Mouse (Mus musculus): ENCODE data around the gene Col4a4. TPM values are rescaled to one million over a fixed set of nuclear protein-coding genes. Genes with fewer than 3 reads are reported as not detected.

Gene Col4a4
- total RNA-seq, 1 experiment from 2014 or later, result not detected

DNA sequence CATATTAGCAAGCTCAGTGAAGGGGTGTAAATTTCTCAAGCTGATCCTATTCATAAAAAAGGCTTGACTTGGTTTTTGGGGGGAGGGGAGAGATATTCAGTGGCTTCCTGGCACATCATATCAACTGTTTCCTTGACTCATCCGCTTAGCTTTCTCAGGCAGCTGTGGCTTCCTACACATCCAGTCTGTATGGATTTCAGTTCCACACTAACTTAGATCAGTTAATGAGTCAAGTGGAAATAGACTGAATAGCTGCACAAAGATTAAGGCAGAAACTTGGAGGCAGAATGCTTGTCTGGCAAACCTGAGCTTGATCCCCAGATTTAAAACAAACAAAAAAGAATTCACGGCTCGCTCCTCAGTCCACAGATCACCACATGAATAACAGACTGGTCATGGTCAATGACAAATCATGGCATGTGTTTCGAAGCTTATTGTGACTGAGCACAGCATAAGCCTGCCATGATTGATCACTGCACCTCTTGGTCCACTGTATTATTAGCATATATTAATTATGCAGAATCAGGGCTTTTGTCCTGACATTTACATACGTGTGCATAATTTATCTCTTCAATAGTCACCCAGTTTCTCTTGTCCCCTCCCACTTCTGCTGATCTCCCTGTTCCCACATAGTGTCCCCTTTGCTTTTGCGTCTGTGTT is 50.0 kb downstream of the Col4a4 start:
- ATAC-seq (replicated peaks in 1 of 2; ENCODE audit: insufficient read depth in 1 of 2, low FRiP score in 2 of 2, low TSS enrichment in 1 of 2, low read depth in 1 of 2, poor library complexity in 2 of 2, severe bottlenecking in 2 of 2), result no peak

GRCm38 (mm10) chr1:82527931-82528330 is 58.7 kb downstream of the Col4a4 start:
- no peak for ATAC-seq (replicated peaks in 1 of 2; ENCODE audit: insufficient read depth in 1 of 2, low FRiP score in 2 of 2, low TSS enrichment in 1 of 2, low read depth in 1 of 2, poor library complexity in 2 of 2, severe bottlenecking in 2 of 2)

DNA sequence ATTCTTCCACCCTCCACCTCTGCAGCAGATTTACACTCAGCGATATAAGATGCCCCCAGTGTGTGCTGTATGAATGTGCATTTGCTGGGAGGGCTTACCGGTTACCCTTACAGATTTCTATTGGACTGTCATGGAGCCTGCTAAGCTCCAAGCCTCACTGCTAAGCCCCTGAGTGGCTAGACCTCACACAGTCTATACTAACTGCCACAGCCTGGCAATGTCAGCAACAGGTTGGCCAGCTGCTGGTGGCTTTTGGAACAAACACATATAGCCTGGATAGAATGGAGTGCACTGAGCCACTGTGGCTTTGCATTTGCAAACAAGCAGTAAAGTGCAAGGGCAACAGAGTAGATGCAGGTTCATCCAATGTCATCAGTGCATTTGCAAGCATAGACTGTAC is 94.7 kb downstream of the Col4a4 start:
- ATAC-seq (replicated peaks in 1 of 2; ENCODE audit: insufficient read depth in 1 of 2, low FRiP score in 2 of 2, low TSS enrichment in 1 of 2, low read depth in 1 of 2, poor library complexity in 2 of 2, severe bottlenecking in 2 of 2), result no peak

GRCm38 (mm10) chr1:82486371-82486770 is 100.3 kb downstream of the Col4a4 start:
- ATAC-seq (replicated peaks in 1 of 2; ENCODE audit: insufficient read depth in 1 of 2, low FRiP score in 2 of 2, low TSS enrichment in 1 of 2, low read depth in 1 of 2, poor library complexity in 2 of 2, severe bottlenecking in 2 of 2), result no peak

GRCm38 (mm10) chr1:82482371-82482770 is 104.3 kb downstream of the Col4a4 start:
- no peak for ATAC-seq (replicated peaks in 1 of 2; ENCODE audit: insufficient read depth in 1 of 2, low FRiP score in 2 of 2, low TSS enrichment in 1 of 2, low read depth in 1 of 2, poor library complexity in 2 of 2, severe bottlenecking in 2 of 2)

GRCm38 (mm10) chr1:82479696-82480487 is 106.8 kb downstream of the Col4a4 start:
- ATAC-seq (replicated peaks in 1 of 2; ENCODE audit: insufficient read depth in 1 of 2, low FRiP score in 2 of 2, low TSS enrichment in 1 of 2, low read depth in 1 of 2, poor library complexity in 2 of 2, severe bottlenecking in 2 of 2), result no peak

DNA sequence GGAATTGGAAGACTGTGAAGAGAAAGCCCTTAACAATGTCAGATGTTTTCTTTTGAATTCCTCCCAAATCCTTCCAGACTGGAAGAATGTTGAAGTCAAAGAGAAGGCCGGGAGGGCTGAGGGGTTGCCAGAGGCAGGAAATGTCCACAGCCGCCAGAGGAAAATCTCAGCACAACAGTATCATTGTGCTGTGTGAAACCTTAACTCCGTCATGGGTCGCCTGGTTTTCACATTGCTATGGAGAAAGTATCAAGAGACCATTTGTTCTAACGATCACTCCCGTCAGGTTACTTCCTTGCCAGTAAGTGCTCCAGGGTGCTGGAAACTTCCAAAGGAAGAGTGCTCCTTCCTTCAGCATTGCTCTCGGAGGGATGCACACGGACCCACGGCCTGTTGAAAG is 109.9 kb downstream of the Col4a4 start:
- ATAC-seq (replicated peaks in 1 of 2; ENCODE audit: insufficient read depth in 1 of 2, low FRiP score in 2 of 2, low TSS enrichment in 1 of 2, low read depth in 1 of 2, poor library complexity in 2 of 2, severe bottlenecking in 2 of 2), result no peak

DNA sequence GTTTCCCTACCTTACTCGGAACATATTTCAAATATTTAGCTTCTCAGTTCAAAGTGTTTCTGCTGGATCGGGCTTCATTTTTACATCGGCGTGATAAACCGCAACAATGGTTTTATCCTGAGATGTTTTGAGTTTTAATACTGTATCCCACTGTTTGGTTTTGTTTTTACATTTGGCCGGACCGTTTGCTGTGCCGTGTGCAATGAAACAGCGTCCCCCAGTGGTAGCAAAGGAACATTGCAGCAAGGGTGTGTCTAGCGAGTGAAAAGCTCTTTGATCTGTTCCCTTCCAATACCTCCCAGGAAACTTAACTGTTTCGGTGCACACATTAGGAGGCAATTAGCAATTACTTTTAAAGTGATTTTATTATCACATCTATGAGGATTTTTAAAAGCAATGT is 110.4 kb downstream of the Col4a4 start:
- no peak for ATAC-seq (replicated peaks in 1 of 2; ENCODE audit: insufficient read depth in 1 of 2, low FRiP score in 2 of 2, low TSS enrichment in 1 of 2, low read depth in 1 of 2, poor library complexity in 2 of 2, severe bottlenecking in 2 of 2)

DNA sequence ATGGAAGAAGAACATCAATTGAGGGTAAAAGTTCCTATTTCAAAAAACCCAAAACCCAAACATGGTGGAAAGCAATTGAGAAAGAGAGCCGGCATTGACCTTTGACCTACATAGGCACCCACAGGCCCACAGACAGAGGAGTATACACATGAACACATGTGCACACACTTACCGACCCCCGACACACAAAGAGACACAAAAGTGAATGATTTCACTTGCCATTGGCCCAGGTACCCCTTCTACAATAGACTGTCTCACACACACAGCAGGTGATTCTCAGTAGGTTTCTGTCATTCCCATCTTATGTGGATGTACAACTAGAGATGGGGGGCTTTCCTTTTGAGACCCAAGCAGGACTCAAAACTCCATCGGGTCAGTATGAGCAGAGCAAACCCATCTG is 110.8 kb downstream of the Col4a4 start:
- no peak for ATAC-seq (replicated peaks in 1 of 2; ENCODE audit: insufficient read depth in 1 of 2, low FRiP score in 2 of 2, low TSS enrichment in 1 of 2, low read depth in 1 of 2, poor library complexity in 2 of 2, severe bottlenecking in 2 of 2)

GRCm38 (mm10) chr1:82475254-82475653 is 111.4 kb downstream of the Col4a4 start:
- no peak for ATAC-seq (replicated peaks in 1 of 2; ENCODE audit: insufficient read depth in 1 of 2, low FRiP score in 2 of 2, low TSS enrichment in 1 of 2, low read depth in 1 of 2, poor library complexity in 2 of 2, severe bottlenecking in 2 of 2)

DNA sequence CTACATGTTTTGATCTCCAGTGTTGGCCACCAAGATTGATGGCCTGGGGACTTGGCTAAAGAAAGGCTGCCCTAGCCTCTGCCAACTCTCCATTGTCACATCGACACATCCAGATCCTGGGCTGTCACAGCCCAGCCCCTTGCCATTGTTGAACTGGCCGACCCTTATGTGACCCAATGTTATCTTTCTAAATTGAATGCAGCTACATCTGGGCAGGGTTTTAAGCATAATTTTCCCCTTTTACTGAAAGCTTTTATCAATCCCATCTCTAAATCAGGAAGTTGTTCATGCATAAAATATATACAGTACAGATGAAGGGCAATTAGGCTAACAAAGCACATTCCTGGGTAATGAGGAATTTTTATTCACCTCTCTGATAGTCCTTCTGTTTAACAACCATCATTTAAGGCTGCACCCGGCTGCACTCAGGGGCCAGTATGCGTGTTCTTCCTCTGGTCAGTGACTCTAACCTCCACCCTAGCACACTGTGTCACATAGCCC is 112.1 kb downstream of the Col4a4 start:
- ATAC-seq (replicated peaks in 1 of 2; ENCODE audit: insufficient read depth in 1 of 2, low FRiP score in 2 of 2, low TSS enrichment in 1 of 2, low read depth in 1 of 2, poor library complexity in 2 of 2, severe bottlenecking in 2 of 2), result no peak

DNA sequence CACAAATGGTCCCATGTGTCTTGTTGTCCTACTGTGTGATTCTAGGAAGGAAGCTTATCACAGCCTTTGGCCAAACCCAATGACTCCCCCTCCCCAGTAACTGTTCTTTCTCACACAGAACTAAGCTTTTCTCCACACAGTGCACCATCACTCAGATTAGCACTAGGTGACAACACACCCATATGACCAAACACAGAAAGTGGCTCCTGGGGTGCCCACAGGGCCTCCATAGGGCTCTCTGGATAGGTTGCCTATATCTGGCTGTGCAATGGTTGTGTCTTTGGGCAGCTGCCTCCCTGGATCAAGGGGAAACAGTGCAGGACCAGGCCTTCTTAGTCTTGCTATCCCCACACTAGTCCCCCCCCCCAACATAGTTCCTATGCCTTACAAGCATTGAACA is 113.2 kb downstream of the Col4a4 start:
- ATAC-seq (replicated peaks in 1 of 2; ENCODE audit: insufficient read depth in 1 of 2, low FRiP score in 2 of 2, low TSS enrichment in 1 of 2, low read depth in 1 of 2, poor library complexity in 2 of 2, severe bottlenecking in 2 of 2), result no peak

DNA sequence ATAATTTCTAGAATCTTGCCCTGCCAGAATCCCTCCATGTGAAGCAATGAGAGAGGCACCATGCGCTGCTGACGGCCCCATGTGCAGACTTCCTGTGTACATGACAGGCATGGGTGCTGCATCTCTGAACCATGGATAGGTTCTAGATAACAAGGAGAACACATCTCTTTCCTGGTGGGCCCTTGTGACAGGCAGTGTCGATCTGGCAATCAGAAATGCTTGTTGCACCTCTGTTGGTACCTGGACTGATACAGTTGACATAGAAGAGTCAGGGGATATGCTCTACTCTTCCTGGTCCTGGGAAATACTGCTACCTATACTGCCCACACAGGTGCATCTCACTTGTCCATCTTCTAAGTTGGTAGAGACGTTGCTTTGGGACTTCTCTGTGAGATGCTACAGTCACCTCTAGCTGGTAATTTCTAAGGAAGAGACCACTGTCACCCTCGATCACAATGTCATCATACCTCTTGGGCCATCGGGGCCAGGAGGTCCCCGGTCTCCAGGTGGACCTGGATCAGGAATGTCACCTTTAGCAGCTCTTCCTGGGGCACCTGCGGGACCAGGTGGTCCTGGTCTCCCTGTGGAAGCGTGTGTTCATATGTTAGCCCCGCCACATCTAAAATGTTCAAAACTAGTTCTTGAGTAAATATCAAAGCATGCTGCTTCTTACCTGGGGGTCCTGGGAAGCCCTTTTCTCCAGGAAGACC is 116.0 kb downstream of the Col4a4 start:
- no peak for ATAC-seq (replicated peaks in 1 of 2; ENCODE audit: insufficient read depth in 1 of 2, low FRiP score in 2 of 2, low TSS enrichment in 1 of 2, low read depth in 1 of 2, poor library complexity in 2 of 2, severe bottlenecking in 2 of 2)

DNA sequence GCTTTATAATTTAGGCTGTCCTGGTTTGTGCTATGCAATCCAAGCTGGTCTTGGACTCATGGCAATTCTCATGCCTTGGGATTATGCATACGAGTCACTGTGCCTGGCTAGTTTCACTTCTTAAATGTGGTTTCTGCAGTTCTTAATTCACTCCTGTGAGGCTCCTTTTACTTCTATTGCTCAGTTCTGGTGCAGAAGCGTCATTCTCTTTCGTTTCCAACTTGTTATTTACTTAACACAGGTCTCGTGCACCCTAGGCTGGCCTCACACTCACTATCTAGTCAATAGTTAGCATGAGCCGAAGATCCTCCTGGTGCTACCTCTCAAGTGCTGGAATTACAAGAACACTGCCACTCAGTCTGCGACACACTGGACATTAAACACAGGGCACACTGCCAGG is 117.8 kb downstream of the Col4a4 start:
- no peak for ATAC-seq (replicated peaks in 1 of 2; ENCODE audit: insufficient read depth in 1 of 2, low FRiP score in 2 of 2, low TSS enrichment in 1 of 2, low read depth in 1 of 2, poor library complexity in 2 of 2, severe bottlenecking in 2 of 2)

DNA sequence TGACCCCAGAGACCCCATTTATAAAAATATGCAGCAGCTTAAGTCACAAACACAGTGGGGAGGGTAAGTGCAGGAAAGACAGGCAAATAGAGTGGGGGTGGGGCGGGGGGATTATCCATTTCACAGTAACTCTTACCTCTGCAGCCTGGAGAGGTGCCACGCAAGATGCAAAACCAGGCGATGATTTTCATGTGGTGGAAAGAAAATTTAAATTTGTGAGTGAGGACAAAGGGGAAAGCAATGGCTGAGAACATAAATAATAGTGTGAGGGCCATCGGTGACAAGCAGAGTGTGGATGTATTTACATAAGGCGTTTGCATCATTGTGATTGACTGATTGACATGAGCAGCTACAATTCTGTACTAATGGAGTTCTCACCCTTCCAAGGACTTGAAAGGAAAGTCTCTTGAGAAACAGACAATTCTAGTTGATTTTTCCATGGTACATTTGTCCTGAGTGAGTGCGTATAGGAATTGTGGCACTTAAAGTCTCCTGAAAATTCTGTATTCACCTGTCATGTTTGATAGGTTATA is 121.3 kb downstream of the Col4a4 start:
- ATAC-seq (replicated peaks in 1 of 2; ENCODE audit: insufficient read depth in 1 of 2, low FRiP score in 2 of 2, low TSS enrichment in 1 of 2, low read depth in 1 of 2, poor library complexity in 2 of 2, severe bottlenecking in 2 of 2), result no peak

GRCm38 (mm10) chr1:82461041-82461440 is 125.6 kb downstream of the Col4a4 start:
- no peak for ATAC-seq (replicated peaks in 1 of 2; ENCODE audit: insufficient read depth in 1 of 2, low FRiP score in 2 of 2, low TSS enrichment in 1 of 2, low read depth in 1 of 2, poor library complexity in 2 of 2, severe bottlenecking in 2 of 2)

- ATAC-seq (replicated peaks in 1 of 2; ENCODE audit: insufficient read depth in 1 of 2, low FRiP score in 2 of 2, low TSS enrichment in 1 of 2, low read depth in 1 of 2, poor library complexity in 2 of 2, severe bottlenecking in 2 of 2), result no peak
These were observed 126.7 kb downstream of the Col4a4 start for GRCm38 (mm10) chr1:82459926-82460325.

DNA sequence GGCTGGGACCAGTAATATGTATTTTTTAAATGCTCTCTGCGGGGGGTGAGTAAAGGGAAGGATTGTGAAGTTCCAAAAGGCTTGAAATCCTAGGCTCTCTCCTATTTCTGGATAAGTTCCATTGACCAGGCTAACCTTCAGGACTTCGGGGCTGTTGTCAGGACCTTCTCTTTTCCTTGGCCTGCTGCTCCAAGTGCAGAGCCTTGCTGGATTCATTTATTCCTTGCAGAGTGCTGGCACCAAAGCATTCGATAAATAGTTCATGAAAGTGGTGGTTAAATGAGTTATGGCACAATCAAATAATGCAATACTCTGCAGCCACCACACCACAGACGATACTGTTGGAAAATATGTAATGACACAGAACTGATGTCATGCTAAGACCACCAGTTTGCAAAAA is 127.3 kb downstream of the Col4a4 start:
- no peak for ATAC-seq (replicated peaks in 1 of 2; ENCODE audit: insufficient read depth in 1 of 2, low FRiP score in 2 of 2, low TSS enrichment in 1 of 2, low read depth in 1 of 2, poor library complexity in 2 of 2, severe bottlenecking in 2 of 2)
